Mouse (Mus musculus): ENCODE measurements around the gene Kif16b. TPM values are rescaled to one million over a fixed set of nuclear protein-coding genes. Genes with fewer than 3 reads are reported as not detected.
A peak's percentile ranks its signal among the peaks of the same experiment; 100 is the strongest.

Gene Kif16b
- polyA plus RNA-seq, 1 experiment from 2014 or later, result 3.3 TPM

DNA sequence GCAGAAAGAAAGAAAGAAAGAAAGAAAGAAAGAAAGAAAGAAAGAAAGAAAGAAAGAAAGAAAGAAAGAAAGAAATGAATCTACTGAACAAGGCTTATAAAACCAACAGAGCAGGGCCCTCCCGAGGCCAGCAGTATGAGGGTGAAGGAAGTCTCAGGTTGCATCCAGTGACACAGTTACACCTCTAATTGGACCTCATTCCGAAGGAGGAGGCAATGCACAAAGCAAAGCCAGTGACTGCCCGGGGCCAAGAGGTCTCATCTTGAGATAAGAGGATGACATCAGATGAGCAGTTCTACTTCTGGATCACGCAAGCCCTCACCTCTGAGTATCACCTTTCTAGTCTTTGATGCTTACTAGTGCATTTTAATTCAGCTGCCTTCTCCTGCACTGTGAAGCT is 20.2 kb downstream of the Kif16b start:
- Histone ChIP-seq H3K27me3 (replicated peaks; ENCODE audit: control insufficient read depth, insufficient read depth, low read length) (no peaks in the 10 kb centered on the region), H3K4me2 (ENCODE audit: low read length) (no peak overlapping the region), H3K4me1 (ENCODE audit: control insufficient read depth, insufficient read depth, low read depth, low read length) (no peaks in the 10 kb centered on the region; the same call in 1 of the 2 replicates), H3K9ac (ENCODE audit: low read depth, low read length) (no peak overlapping the region), H3K9me3 (ENCODE audit: control insufficient read depth, low read length) (no peaks in the 10 kb centered on the region), H3K36me3 (ENCODE audit: control insufficient read depth, insufficient read depth, low read length) (no peaks in the 10 kb centered on the region), H3K27ac (ENCODE audit: low read depth, low read length) (no peak overlapping the region), H3K4me3 (ENCODE audit: low read length) (no peak overlapping the region)
- 73% methylated on average over 4 of the region's 4 CpGs for whole genome bisulfite sequencing
- no peak for ATAC-seq

DNA sequence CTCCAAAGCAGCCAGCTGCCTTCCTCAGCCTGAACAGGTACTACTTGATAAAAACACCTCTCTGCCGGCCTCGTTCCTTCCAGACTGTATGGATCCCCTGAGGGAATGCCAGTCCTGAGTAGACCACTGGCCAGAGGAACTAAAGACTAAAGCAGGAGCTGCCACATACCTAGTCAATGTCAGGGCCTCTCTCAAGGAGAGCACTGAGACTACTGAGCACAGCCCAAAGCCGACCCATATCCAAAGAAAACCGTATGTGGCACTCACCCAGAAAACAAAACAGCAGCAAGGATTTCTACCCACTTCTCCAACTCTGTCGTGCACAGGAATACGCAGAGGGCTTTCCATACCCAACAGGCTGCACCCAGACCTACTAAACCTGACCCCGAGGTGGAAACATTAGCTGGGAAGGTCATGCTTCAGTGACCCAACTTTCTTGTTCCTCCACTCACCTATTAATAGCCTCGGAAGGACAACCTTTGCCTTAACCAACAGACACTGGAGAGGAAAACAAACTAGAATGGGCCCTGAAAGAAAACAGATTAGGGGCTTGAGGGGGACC is 22.0 kb downstream of the Kif16b start:
- Histone ChIP-seq H3K4me3 (ENCODE audit: low read length) (no peak overlapping the region), H3K4me1 (ENCODE audit: control insufficient read depth, insufficient read depth, low read depth, low read length) (no peaks in the 10 kb centered on the region; the same call in 1 of the 2 replicates), H3K27ac (ENCODE audit: low read depth, low read length) (no peak overlapping the region), H3K9me3 (ENCODE audit: control insufficient read depth, low read length) (no peaks in the 10 kb centered on the region), H3K4me2 (ENCODE audit: low read length) (no peak overlapping the region), H3K36me3 (ENCODE audit: control insufficient read depth, insufficient read depth, low read length) (no peaks in the 10 kb centered on the region), H3K9ac (ENCODE audit: low read depth, low read length) (no peak overlapping the region), H3K27me3 (replicated peaks; ENCODE audit: control insufficient read depth, insufficient read depth, low read length) (no peaks in the 10 kb centered on the region)
- WGBS, result 80% methylated on average over 8 of the region's 8 CpGs
- no peak for ATAC-seq

DNA sequence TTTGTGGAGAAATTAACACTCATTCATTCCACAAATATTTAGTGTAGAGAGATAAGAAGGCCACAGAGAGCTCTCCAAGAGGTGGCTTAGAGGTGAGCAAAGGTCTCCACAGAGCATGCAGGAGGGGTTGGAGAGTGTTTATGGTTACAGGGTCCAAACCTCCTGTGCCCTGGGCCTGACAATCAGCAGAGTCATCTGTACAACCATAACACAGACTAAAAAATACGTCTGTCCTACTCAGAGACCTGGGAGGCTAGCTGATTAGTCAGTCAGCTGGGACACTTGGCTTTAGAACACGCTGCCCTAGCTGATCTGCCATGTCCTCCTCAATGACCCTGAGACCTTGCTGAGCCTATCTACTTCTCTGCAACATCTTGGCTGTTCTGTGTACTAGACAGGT is 24.7 kb downstream of the Kif16b start:
- H3K9ac ChIP-seq (ENCODE audit: low read depth, low read length), result no peak overlapping the region
- 77% methylated on average over 2 of the region's 2 CpGs for WGBS
- no peak overlapping the region for H3K27ac ChIP-seq (ENCODE audit: low read depth, low read length)
- no peak for ATAC-seq
- H3K27me3 ChIP-seq (replicated peaks; ENCODE audit: control insufficient read depth, insufficient read depth, low read length), result no peaks in the 10 kb centered on the region
- H3K4me1 ChIP-seq (ENCODE audit: control insufficient read depth, insufficient read depth, low read depth, low read length), result no peaks in the 10 kb centered on the region; the same call in 1 of the 2 replicates
- H3K9me3 ChIP-seq (ENCODE audit: control insufficient read depth, low read length), result no peaks in the 10 kb centered on the region
- H3K4me2 ChIP-seq (ENCODE audit: low read length), result no peak overlapping the region
- no peaks in the 10 kb centered on the region for H3K36me3 ChIP-seq (ENCODE audit: control insufficient read depth, insufficient read depth, low read length)
- H3K4me3 ChIP-seq (ENCODE audit: low read length), result no peak overlapping the region

DNA sequence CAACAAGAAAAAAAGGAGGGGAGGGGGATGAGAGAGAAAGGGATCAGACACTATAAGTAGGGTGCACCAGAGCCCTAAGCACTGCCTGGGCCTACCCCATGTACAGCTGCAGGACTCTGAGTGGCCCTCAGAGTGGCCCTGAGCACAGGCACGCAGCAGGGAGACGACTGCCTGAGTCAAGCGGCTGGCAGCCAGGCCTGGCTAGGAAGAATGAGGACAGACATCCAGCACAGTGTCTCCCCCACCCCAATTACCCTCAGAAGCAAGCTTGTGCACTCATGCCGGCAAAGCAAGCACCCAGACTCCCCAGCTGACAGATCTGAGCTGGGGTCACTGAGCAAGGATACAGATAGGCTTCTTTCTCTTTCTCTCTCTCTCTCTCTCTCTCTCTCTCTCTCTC is 25.4 kb downstream of the Kif16b start:
- no peak for ATAC-seq
- 70% methylated on average over 4 of the region's 4 CpGs for WGBS

DNA sequence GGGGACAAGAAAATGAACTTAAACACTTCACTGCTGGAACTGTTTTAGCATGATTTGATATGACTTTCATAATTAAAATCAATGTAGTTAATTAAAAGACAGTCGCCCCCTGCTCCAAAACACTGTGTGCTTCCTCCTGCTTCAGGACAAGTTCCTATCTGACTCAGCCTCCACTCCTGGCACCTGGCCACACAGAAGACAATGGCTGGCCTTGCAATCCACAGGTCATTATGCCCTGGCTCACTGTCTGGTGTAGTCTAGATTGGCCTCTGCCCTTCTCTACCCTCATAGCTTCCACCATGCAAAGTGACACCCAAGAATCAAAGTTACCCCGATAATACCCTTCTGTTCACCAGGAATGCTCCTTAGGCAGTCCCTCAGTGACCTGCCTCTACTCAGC is 26.8 kb downstream of the Kif16b start:
- Histone ChIP-seq H3K4me3 (ENCODE audit: low read length) (no peak overlapping the region), H3K4me1 (ENCODE audit: control insufficient read depth, insufficient read depth, low read depth, low read length) (no peaks in the 10 kb centered on the region), H3K9me3 (ENCODE audit: control insufficient read depth, low read length) (no peaks in the 10 kb centered on the region), H3K27ac (ENCODE audit: low read depth, low read length) (no peak overlapping the region), H3K4me2 (ENCODE audit: low read length) (no peak overlapping the region), H3K27me3 (replicated peaks; ENCODE audit: control insufficient read depth, insufficient read depth, low read length) (no peaks in the 10 kb centered on the region), H3K9ac (ENCODE audit: low read depth, low read length) (no peak overlapping the region), H3K36me3 (ENCODE audit: control insufficient read depth, insufficient read depth, low read length) (no peaks in the 10 kb centered on the region)
- no peak for ATAC-seq
- 74% methylated on average over 2 of the region's 2 CpGs for WGBS

More for the DNA sequence above, 25.4 kb downstream of the Kif16b start:
- H3K4me1 ChIP-seq (ENCODE audit: control insufficient read depth, insufficient read depth, low read depth, low read length), result no peaks in the 10 kb centered on the region; the same call in 1 of the 2 replicates
- H3K27ac ChIP-seq (ENCODE audit: low read depth, low read length), result no peak overlapping the region
- H3K4me3 ChIP-seq (ENCODE audit: low read length), result no peak overlapping the region
- no peaks in the 10 kb centered on the region for H3K9me3 ChIP-seq (ENCODE audit: control insufficient read depth, low read length)
- no peaks in the 10 kb centered on the region for H3K27me3 ChIP-seq (replicated peaks; ENCODE audit: control insufficient read depth, insufficient read depth, low read length)
- H3K4me2 ChIP-seq (ENCODE audit: low read length), result no peak overlapping the region
- H3K9ac ChIP-seq (ENCODE audit: low read depth, low read length), result no peak overlapping the region
- no peaks in the 10 kb centered on the region for H3K36me3 ChIP-seq (ENCODE audit: control insufficient read depth, insufficient read depth, low read length)

DNA sequence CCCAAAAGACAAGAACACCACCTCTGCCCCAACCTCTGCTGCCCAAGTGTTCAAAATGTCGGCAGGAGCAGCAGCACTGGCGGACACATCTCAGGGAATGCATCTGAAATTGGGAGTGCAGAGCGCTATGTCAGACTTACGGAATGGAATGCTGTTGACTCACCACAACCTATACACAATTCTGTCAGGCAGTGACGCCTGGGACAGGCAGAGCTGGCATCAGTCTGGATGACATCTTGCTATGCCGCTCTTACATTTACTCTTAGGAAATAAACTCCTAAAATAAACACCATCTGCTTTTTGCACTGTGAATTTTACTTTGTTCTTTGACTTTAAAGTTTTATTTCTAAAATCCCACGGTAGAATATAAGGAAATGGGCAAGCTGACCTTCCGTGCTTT is 31.3 kb downstream of the Kif16b start:
- 90% methylated on average over 8 of the region's 8 CpGs for WGBS
- H3K9me3 ChIP-seq (ENCODE audit: control insufficient read depth, low read length), result no peaks in the 10 kb centered on the region

DNA sequence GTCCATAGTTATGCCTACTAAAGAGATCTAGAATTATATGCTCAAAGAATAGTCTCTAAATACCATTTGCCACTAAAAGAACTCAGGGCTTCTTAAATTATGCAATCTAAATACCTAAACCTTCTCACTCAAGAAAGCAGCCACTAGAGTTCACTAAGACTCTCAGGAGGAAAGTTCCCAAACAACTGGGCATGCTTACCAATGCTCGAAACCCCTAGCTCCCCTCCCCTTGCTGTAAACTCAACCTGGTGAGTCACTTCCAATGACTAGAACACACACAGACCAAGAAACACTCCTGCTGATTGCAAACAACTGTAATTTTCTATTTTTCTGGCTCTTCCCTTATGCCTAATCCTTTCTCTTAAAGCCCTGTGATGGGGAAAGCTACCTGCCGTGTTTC is 33.9 kb downstream of the Kif16b start:
- H3K9me3 ChIP-seq (ENCODE audit: control insufficient read depth, low read length), result no peaks in the 10 kb centered on the region
- H3K36me3 ChIP-seq (ENCODE audit: control insufficient read depth, insufficient read depth, low read length), result no peaks in the 10 kb centered on the region; the same call in 1 of the 2 replicates
- no peaks in the 10 kb centered on the region for H3K27me3 ChIP-seq (replicated peaks; ENCODE audit: control insufficient read depth, insufficient read depth, low read length)
- H3K4me1 ChIP-seq (ENCODE audit: control insufficient read depth, insufficient read depth, low read depth, low read length), result no peaks in the 10 kb centered on the region
- no peak overlapping the region for H3K9ac ChIP-seq (ENCODE audit: low read depth, low read length)
- WGBS, result 89% methylated on average over 2 of the region's 2 CpGs
- no peak overlapping the region for H3K27ac ChIP-seq (ENCODE audit: low read depth, low read length)
- H3K4me2 ChIP-seq (ENCODE audit: low read length), result no peak overlapping the region
- H3K4me3 ChIP-seq (ENCODE audit: low read length), result no peak overlapping the region
- no peak for ATAC-seq

More for the DNA sequence above, 31.3 kb downstream of the Kif16b start:
- Histone ChIP-seq H3K27me3 (replicated peaks; ENCODE audit: control insufficient read depth, insufficient read depth, low read length) (no peaks in the 10 kb centered on the region), H3K4me3 (ENCODE audit: low read length) (no peak overlapping the region), H3K4me1 (ENCODE audit: control insufficient read depth, insufficient read depth, low read depth, low read length) (no peaks in the 10 kb centered on the region), H3K9ac (ENCODE audit: low read depth, low read length) (no peak overlapping the region), H3K27ac (ENCODE audit: low read depth, low read length) (no peak overlapping the region), H3K36me3 (ENCODE audit: control insufficient read depth, insufficient read depth, low read length) (no peaks in the 10 kb centered on the region), H3K4me2 (ENCODE audit: low read length) (no peak overlapping the region)
- no peak for ATAC-seq

DNA sequence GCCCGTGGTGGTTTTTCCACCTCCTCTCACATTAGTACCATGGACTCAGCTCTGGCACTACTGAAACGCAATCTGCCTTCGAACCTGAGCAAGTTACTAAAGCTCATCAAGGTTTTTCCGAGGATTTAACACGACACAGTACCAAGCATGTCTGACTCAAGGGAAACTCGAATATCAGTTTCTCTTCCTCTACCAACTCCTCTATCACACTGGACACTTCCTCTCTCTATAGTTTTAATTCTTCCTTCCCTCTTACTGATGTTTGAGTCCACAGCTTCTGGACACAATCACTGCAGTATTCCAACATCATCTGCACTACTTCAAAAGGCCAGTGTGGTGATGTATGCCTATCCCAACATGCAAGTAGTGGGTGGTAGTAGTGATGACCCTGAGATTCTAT is 40.3 kb downstream of the Kif16b start:
- no peaks in the 10 kb centered on the region for H3K9me3 ChIP-seq (ENCODE audit: control insufficient read depth, low read length)
- H3K27ac ChIP-seq (ENCODE audit: low read depth, low read length), result no peak overlapping the region
- no peak for ATAC-seq
- no peak overlapping the region for H3K9ac ChIP-seq (ENCODE audit: low read depth, low read length)
- H3K4me2 ChIP-seq (ENCODE audit: low read length), result no peak overlapping the region
- H3K27me3 ChIP-seq (replicated peaks; ENCODE audit: control insufficient read depth, insufficient read depth, low read length), result no peaks in the 10 kb centered on the region
- H3K4me1 ChIP-seq (ENCODE audit: control insufficient read depth, insufficient read depth, low read depth, low read length), result no peaks in the 10 kb centered on the region
- H3K36me3 ChIP-seq (ENCODE audit: control insufficient read depth, insufficient read depth, low read length), result peaks cover 2% of the 10 kb centered on the region; the same call in 1 of the 2 replicates
- no peak overlapping the region for H3K4me3 ChIP-seq (ENCODE audit: low read length)
- WGBS, result 88% methylated on average over 6 of the region's 6 CpGs

DNA sequence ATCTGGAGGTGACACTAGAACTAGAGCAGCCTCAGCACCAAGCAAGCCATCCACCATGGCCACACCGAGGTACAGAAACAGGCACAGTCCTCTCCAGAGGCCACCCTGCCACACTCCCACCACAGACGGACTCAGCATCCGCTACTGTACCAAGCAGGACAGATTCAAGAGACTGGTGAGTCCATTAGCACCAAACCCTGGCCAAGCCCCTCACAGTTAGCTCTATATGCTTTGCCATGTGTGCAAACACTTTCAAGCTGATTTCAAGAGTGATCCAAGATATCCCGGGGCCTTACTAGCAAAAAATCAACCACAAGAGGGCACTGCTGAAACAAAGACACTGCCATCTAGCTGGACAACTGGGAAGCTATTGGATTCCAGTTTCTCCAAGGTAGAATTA is 41.9 kb downstream of the Kif16b start:
- Histone ChIP-seq H3K4me3 (ENCODE audit: low read length) (no peak overlapping the region), H3K27me3 (replicated peaks; ENCODE audit: control insufficient read depth, insufficient read depth, low read length) (no peaks in the 10 kb centered on the region), H3K9me3 (ENCODE audit: control insufficient read depth, low read length) (no peaks in the 10 kb centered on the region), H3K9ac (ENCODE audit: low read depth, low read length) (no peak overlapping the region), H3K4me1 (ENCODE audit: control insufficient read depth, insufficient read depth, low read depth, low read length) (no peaks in the 10 kb centered on the region), H3K4me2 (ENCODE audit: low read length) (no peak overlapping the region), H3K27ac (ENCODE audit: low read depth, low read length) (no peak overlapping the region), H3K36me3 (ENCODE audit: control insufficient read depth, insufficient read depth, low read length) (peaks cover 2% of the 10 kb centered on the region; the same call in 1 of the 2 replicates)
- 67% methylated on average over 4 of the region's 4 CpGs for WGBS
- peak; percentile 45; the same call in 1 of the 2 replicates for ATAC-seq
